Mouse (Mus musculus) CH12.LX (cell line): ENCODE results near the gene Vps37b. TPM values are rescaled to one million over a fixed set of nuclear protein-coding genes. Genes with fewer than 3 reads are reported as not detected.
"Not testable (repeated sequence)": the region's sequence is repeated elsewhere in the genome, so short reads cannot be mapped to it uniquely, and the experiment has no call there.

Experiments
- DNase-seq: peaks from one replicate; pipeline ENCODE4 v3.0.0-alpha.2; 2013; ENCODE audit errors: extremely low read depth
- H3K27ac ChIP-seq: 2 replicates; pipeline ENCODE4 v1.5.1; 2012; ENCODE audit warnings: low read depth, mild to moderate bottlenecking, control low read depth, moderate library complexity; ENCODE audit not compliant: insufficient read depth
- H3K27me3 ChIP-seq: replicated peaks from 2 replicates; pipeline ENCODE3; 2012; ENCODE audit warnings: inconsistent platforms
- H3K36me3 ChIP-seq, 2 experiments: replicated peaks in 1 of 2; 2 replicates each; pipeline versions ENCODE3 to v1.6.1; 2012; ENCODE audit warnings: inconsistent platforms in 1 of 2, low read length in 1 of 2, mild to moderate bottlenecking in 1 of 2, mixed read lengths in 1 of 2, moderate library complexity in 1 of 2; ENCODE audit not compliant: control insufficient read depth in 1 of 2, insufficient read depth in 1 of 2
- H3K4me1 ChIP-seq, 2 experiments: 2 replicates each; pipeline ENCODE4 v1.6.1; 2012; ENCODE audit warnings: inconsistent platforms in 1 of 2, moderate library complexity in 1 of 2; ENCODE audit not compliant: insufficient read depth in 2 of 2, control insufficient read depth in 1 of 2
- H3K4me2 ChIP-seq: 2 replicates; pipeline ENCODE4 v1.6.1; 2012; ENCODE audit warnings: low read depth, mild to moderate bottlenecking, control low read depth; ENCODE audit not compliant: poor library complexity, insufficient read depth, severe bottlenecking
- H3K4me3 ChIP-seq, 3 experiments: fragments of 150-350 bp in 1 of 3; sonication (generic) in 1 of 3; replicated peaks in 1 of 3; 2 replicates each; pipeline versions ENCODE3 to v1.5.1; 2011 to 2012; ENCODE audit warnings: low read depth in 2 of 3, low read length in 2 of 3, mild to moderate bottlenecking in 2 of 3, moderate library complexity in 2 of 3, control low read depth in 1 of 3, improper control_type of control experiment in 1 of 3, inconsistent platforms in 1 of 3, mixed read lengths in 1 of 3; ENCODE audit not compliant: poor library complexity in 1 of 3
- H3K79me2 ChIP-seq: replicated peaks from 2 replicates; pipeline ENCODE4 v1.6.1; 2012; ENCODE audit warnings: mild to moderate bottlenecking, moderate library complexity; ENCODE audit not compliant: control insufficient read depth, poor library complexity, insufficient read depth, severe bottlenecking; ENCODE audit errors: extremely low read depth
- H3K9ac ChIP-seq: 2 replicates; pipeline ENCODE4 v1.6.1; 2012; ENCODE audit warnings: low read depth, mild to moderate bottlenecking, control low read depth, moderate library complexity; ENCODE audit not compliant: insufficient read depth
- H3K9me3 ChIP-seq: replicated peaks from 2 replicates; pipeline ENCODE3; 2012; ENCODE audit warnings: low read length, inconsistent platforms, mixed read lengths
- BHLHE40 ChIP-seq: IDR thresholded peaks from 2 replicates; pipeline ENCODE4 v1.6.1; 2011; ENCODE audit warnings: mild to moderate bottlenecking, low read depth, low read length, improper control_type of control experiment
- CHD2 ChIP-seq: IDR thresholded peaks from 2 replicates; pipeline ENCODE4 v1.6.1; 2011; ENCODE audit warnings: low read length, improper control_type of control experiment
- CTCF ChIP-seq, 2 experiments: IDR thresholded peaks in 1 of 2; conservative IDR thresholded peaks in 1 of 2; 2 replicates each; pipeline ENCODE4 v1.5.1; 2011 to 2012; ENCODE audit warnings: low read depth in 2 of 2, low read length in 2 of 2, improper control_type of control experiment in 1 of 2, inconsistent platforms in 1 of 2, mild to moderate bottlenecking in 1 of 2, moderate library complexity in 1 of 2
- ETS1 ChIP-seq: conservative IDR thresholded peaks from 2 replicates; pipeline ENCODE4 v1.6.1; 2012; ENCODE audit warnings: low read depth, mild to moderate bottlenecking, inconsistent platforms, low read length, improper control_type of control experiment, moderate library complexity
- HCFC1 ChIP-seq: IDR thresholded peaks from 2 replicates; pipeline ENCODE4 v1.6.1; 2012; ENCODE audit warnings: low read depth, mild to moderate bottlenecking, inconsistent platforms, low read length, improper control_type of control experiment
- JUN ChIP-seq: IDR thresholded peaks from 2 replicates; pipeline ENCODE4 v1.6.1; 2011; ENCODE audit warnings: low read depth, mild to moderate bottlenecking, low read length, improper control_type of control experiment, moderate library complexity; ENCODE audit not compliant: insufficient read depth
- MAFK ChIP-seq: IDR thresholded peaks from 2 replicates; pipeline ENCODE4 v1.6.1; 2011; ENCODE audit warnings: low read length, improper control_type of control experiment; ENCODE audit not compliant: insufficient replicate concordance
- MAZ ChIP-seq: IDR thresholded peaks from 2 replicates; pipeline ENCODE4 v1.6.1; 2012; ENCODE audit warnings: low read depth, mild to moderate bottlenecking, inconsistent platforms, low read length, improper control_type of control experiment, moderate library complexity
- MEF2A ChIP-seq: IDR thresholded peaks from 2 replicates; pipeline ENCODE4 v1.6.1; 2014; ENCODE audit warnings: low read depth, mild to moderate bottlenecking, inconsistent platforms, low read length, improper control_type of control experiment, borderline replicate concordance
- PAX5 ChIP-seq: IDR thresholded peaks from 2 replicates; pipeline ENCODE4 v1.6.1; 2012; ENCODE audit warnings: low read length, inconsistent platforms, mixed read lengths
- POLR2A ChIP-seq: IDR thresholded peaks from 2 replicates; pipeline ENCODE4 v1.6.1; 2011; ENCODE audit warnings: low read depth, mild to moderate bottlenecking, improper control_type of control experiment, low read length
- SIN3A ChIP-seq: IDR thresholded peaks from 2 replicates; pipeline ENCODE4 v1.6.1; 2012; ENCODE audit warnings: low read length, improper control_type of control experiment, inconsistent platforms
- TCF12 ChIP-seq: IDR thresholded peaks from 2 replicates; pipeline ENCODE4 v1.6.1; 2014; ENCODE audit warnings: low read depth, mild to moderate bottlenecking, inconsistent platforms, low read length, improper control_type of control experiment
- ZC3H11A ChIP-seq: IDR thresholded peaks from 2 replicates; pipeline ENCODE4 v1.6.1; 2012; ENCODE audit warnings: low read depth, mild to moderate bottlenecking, inconsistent platforms, low read length, improper control_type of control experiment
- ZNF384 ChIP-seq: IDR thresholded peaks from 2 replicates; pipeline ENCODE4 v1.6.1; 2012; ENCODE audit warnings: low read depth, low read length, improper control_type of control experiment, inconsistent platforms
- dilution Hi-C: fragments of 300-500 bp; cut with MboI; formaldehyde crosslinking; loops from 2 replicates; pipeline ENCODE4 v1.14.3; 2020; ENCODE audit warnings: low sequenced_read_pairs; ENCODE audit not compliant: extremely low pct_unique_long_range_greater_than_20kb, extremely low pct_ligation_motif_present
- in situ Hi-C: fragments of 300-500 bp; cut with MboI; formaldehyde crosslinking; loops from 3 replicates; pipeline ENCODE4 v1.14.3; 2019; ENCODE audit warnings: low sequenced_read_pairs, low pct_ligation_motif_present, low pct_unique_long_range_greater_than_20kb, mixed read lengths
- polyA plus RNA-seq: library from polyadenylated mRNA; unstranded; fragments of >175 nt; gene quantifications from 2 replicates; pipeline ENCODE4 v1.2.1, GENCODE M21; 2012; ENCODE audit warnings: low read depth; ENCODE audit not compliant: insufficient read length
- total RNA-seq, 2 experiments: library from RNA; depleted of rRNA; stranded (reverse); fragments of 300-350 nt in 1 of 2; fragments of >200 nt in 1 of 2; gene quantifications; 2 replicates each; pipeline ENCODE4 v1.2.3; 2012 to 2014

Vps37b gene
- total and polyA plus RNA-seq, 3 experiments: 8.7 to 23.5 (median 10.2) TPM

DNA sequence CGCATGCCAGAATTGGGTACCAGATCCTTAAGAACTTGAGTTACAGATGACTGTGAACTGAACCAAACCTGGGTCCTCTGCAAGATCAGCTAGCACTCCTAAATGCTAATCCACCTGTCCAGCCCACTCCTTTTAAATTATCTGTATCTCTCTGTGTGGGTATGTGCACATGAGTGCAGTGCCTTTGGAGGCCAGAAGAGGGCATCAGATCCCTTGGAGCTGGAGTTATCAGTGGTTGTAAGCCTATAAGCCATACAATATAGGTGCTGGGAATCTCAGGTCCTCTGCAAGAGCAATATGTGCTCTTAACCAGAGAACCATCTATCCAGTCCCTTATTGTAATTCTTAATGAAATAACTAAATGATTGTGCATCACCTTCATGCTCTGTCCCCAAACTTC is 24.1 kb upstream of the Vps37b start:
- H3K36me3 ChIP-seq: no peaks in the 10 kb centered on the region
- dilution Hi-C loops: no loop called here
- H3K27ac ChIP-seq: no peak overlapping the region
- DNase-seq: no peak
- peaks cover 4% of the 10 kb centered on the region for H3K9me3 ChIP-seq
- TF ChIP-seq ETS1 (no peak), CTCF (conservative IDR thresholded peaks at IDR 0.05 in 1 of 2, IDR thresholded peaks at IDR 0.05 in 1 of 2; ENCODE audit: low read depth in 2 of 2, low read length in 2 of 2) (no peak), SIN3A (no peak), PAX5 (no peak), ZNF384 (no peak), MEF2A (no peak), POLR2A (no peak)
- peaks cover 3 to 36% of the 10 kb centered on the region in 2 experiments; a peak in 3 of 4 replicates for H3K4me1 ChIP-seq
- no peak overlapping the region for H3K4me3 ChIP-seq
- no peak overlapping the region for H3K4me2 ChIP-seq
- H3K9ac ChIP-seq: no peak overlapping the region
- H3K27me3 ChIP-seq: no peaks in the 10 kb centered on the region
- in situ Hi-C loops: no loop called here
- no peaks in the 10 kb centered on the region for H3K79me2 ChIP-seq

GRCm38 (mm10) chr5:124052641-124053040 is 20.6 kb upstream of the Vps37b start:
- in situ Hi-C loops, H3K27me3 ChIP-seq, dilution Hi-C loops, H3K9ac ChIP-seq, H3K27ac ChIP-seq, H3K4me3 ChIP-seq, H3K36me3 ChIP-seq, H3K4me2 ChIP-seq, H3K79me2 ChIP-seq, H3K9me3 ChIP-seq, DNase-seq: not testable (repeated sequence)
- H3K4me1 ChIP-seq: peaks cover 11 to 43% of the 10 kb centered on the region in 2 experiments

DNA sequence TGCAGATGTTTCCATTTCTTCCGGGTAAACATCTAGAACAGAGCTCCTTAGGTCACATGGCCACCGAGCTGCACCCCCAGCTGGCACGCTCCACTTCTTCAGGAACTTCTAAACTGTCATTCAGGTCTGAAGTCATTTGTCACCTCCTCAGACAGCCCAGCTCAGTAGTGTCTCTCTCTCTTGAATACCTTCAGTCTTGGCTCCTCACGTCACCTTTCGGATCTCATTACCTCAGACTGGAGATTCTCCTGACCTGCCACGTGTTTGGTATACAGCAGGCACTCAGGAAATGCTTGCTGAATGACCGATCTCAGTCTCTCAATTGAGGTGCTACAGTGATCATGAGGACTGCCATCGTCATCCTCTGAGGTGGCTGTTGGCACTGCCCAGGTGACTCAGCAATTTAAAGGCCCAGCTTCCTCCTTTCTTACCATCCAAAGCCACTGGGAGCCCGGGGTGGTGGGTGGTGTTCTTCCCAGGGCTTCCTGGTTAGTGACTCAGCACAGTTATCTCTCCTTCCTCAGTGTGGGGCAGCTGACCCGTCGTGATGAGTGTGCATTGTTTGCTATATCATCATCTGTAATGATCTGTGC is 19.9 kb upstream of the Vps37b start:
- H3K79me2 ChIP-seq: no peaks in the 10 kb centered on the region
- H3K9me3 ChIP-seq: peaks cover 4% of the 10 kb centered on the region
- H3K9ac ChIP-seq: no peak overlapping the region
- H3K4me3 ChIP-seq: no peak overlapping the region
- peaks cover 11 to 43% of the 10 kb centered on the region in 2 experiments for H3K4me1 ChIP-seq
- no peak overlapping the region for H3K4me2 ChIP-seq
- DNase-seq: no peak
- no peaks in the 10 kb centered on the region for H3K36me3 ChIP-seq
- no peak overlapping the region for H3K27ac ChIP-seq
- in situ Hi-C loops: no loop called here
- TF ChIP-seq MAZ (no peak), BHLHE40 (no peak), ZNF384 (no peak), TCF12 (no peak), MAFK (0 out of 2 replicates have a peak, but pooled peaks have one; percentile 13), HCFC1 (no peak), JUN (no peak), ZC3H11A (no peak), CHD2 (no peak)
- dilution Hi-C loops: no loop called here
- H3K27me3 ChIP-seq: no peaks in the 10 kb centered on the region
